Mouse (Mus musculus) heart, postnatal 4 days (tissue): ENCODE measurements around the gene Prox1. TPM values are rescaled to one million over a fixed set of nuclear protein-coding genes. Genes with fewer than 3 reads are reported as not detected.
A peak's percentile ranks its signal among the peaks of the same experiment; 100 is the strongest.

Source experiments
- DNase-seq: peaks from one replicate; pipeline ENCODE4 v3.0.0; 2021
- total RNA-seq, 2 experiments: library from RNA; stranded (reverse); gene quantifications; 2 replicates each; pipeline ENCODE4 v1.2.3; 2021

Prox1 gene
- total RNA-seq, 2 experiments from 2014 or later, result 57.6 to 58.0 TPM

- no peak for DNase-seq
Observed at GRCm38 (mm10) chr1:190172979-190173461, 2.5 kb upstream of the Prox1 start.

- DNase-seq, result no peak
Observed at GRCm38 (mm10) chr1:190172311-190172978, 1.9 kb upstream of the Prox1 start.

- DNase-seq, result no peak
Observed at GRCm38 (mm10) chr1:190171750-190172149, 1.2 kb upstream of the Prox1 start.

GRCm38 (mm10) chr1:190171341-190171740 lies 827 bp upstream of the Prox1 start:
- DNase-seq, result no peak

- no peak for DNase-seq
Observed at GRCm38 (mm10) chr1:190170819-190171216, 304 bp upstream of the Prox1 start.

GRCm38 (mm10) chr1:190168761-190169671 lies 1.5 kb downstream of the Prox1 start:
- DNase-seq, result peak; percentile 53

- DNase-seq, result no peak
Observed at GRCm38 (mm10) chr1:190168115-190168514, 2.4 kb downstream of the Prox1 start.

- no peak for DNase-seq
Observed at GRCm38 (mm10) chr1:190167609-190168008, 2.9 kb downstream of the Prox1 start.

- no peak for DNase-seq
Observed at GRCm38 (mm10) chr1:190165511-190165910, 5.0 kb downstream of the Prox1 start.

GRCm38 (mm10) chr1:190163471-190163870 lies 7.0 kb downstream of the Prox1 start:
- DNase-seq, result no peak

GRCm38 (mm10) chr1:190161708-190162465 lies 8.6 kb downstream of the Prox1 start:
- DNase-seq, result peak; percentile 63

GRCm38 (mm10) chr1:190161288-190161687 lies 9.2 kb downstream of the Prox1 start:
- peak; percentile 38 for DNase-seq

GRCm38 (mm10) chr1:190159457-190159856 lies 11.1 kb downstream of the Prox1 start:
- DNase-seq, result no peak

- no peak for DNase-seq
Observed at GRCm38 (mm10) chr1:190155751-190156150, 14.8 kb downstream of the Prox1 start.

GRCm38 (mm10) chr1:190155021-190155420 lies 15.5 kb downstream of the Prox1 start:
- no peak for DNase-seq

- DNase-seq, result no peak
Observed at GRCm38 (mm10) chr1:190154292-190154691, 16.2 kb downstream of the Prox1 start.

GRCm38 (mm10) chr1:190152603-190153002 lies 17.9 kb downstream of the Prox1 start:
- DNase-seq, result no peak

- DNase-seq, result no peak
Observed at GRCm38 (mm10) chr1:190149233-190149741, 21.2 kb downstream of the Prox1 start.

- no peak for DNase-seq
Observed at GRCm38 (mm10) chr1:190148661-190149232, 21.8 kb downstream of the Prox1 start.

- no peak for DNase-seq
Observed at GRCm38 (mm10) chr1:190147816-190148215, 22.7 kb downstream of the Prox1 start.

GRCm38 (mm10) chr1:190144416-190144815 lies 26.1 kb downstream of the Prox1 start:
- no peak for DNase-seq

- peak; percentile 82 for DNase-seq
Observed at GRCm38 (mm10) chr1:190143593-190143992, 26.9 kb downstream of the Prox1 start.
